36 mouse cellular contexts compared by ENCODE assay signal in genomic region chr11:87432447-87432846, GRCm38 (mm10). TPM values are rescaled to one million over a fixed set of nuclear protein-coding genes. Genes with fewer than 3 reads are reported as not detected.
"Had no signal": no experiment of that assay in that cellular context is flagged by ENCODE, and none has a peak within 500 bp of the region (broad histone marks: within the 10 kb centered on the region; RNA-seq: fewer than 3 reads in every experiment).

No protein-coding gene starts in this region.

- H3K9ac ChIP-seq: heart, embryonic 12.5 days; heart, embryonic 13.5 days; heart, embryonic 15.5 days; hindbrain, embryonic 12.5 days; hindbrain, embryonic 13.5 days; hindbrain, embryonic 14.5 days; hindbrain, embryonic 15.5 days; intestine, embryonic 15.5 days; kidney, embryonic 15.5 days had no signal

- H3K4me2 ChIP-seq: heart, embryonic 11.5 days; heart, embryonic 12.5 days; heart, embryonic 13.5 days; heart, embryonic 15.5 days; hindbrain, embryonic 12.5 days; hindbrain, embryonic 13.5 days; hindbrain, embryonic 14.5 days; hindbrain, embryonic 15.5 days; intestine, embryonic 15.5 days; kidney, embryonic 15.5 days had no signal

- DNase-seq: heart, postnatal 10 days; heart, postnatal 14 days; heart, postnatal 36 days; heart, postnatal 4 days; kidney, adult 11 months; kidney, adult 18-20 months; kidney, adult 2 months; kidney, adult 8-10 months; kidney, adult 9 months; kidney, postnatal 10 days; kidney, postnatal 14 days; kidney, postnatal 25 days; kidney, postnatal 36 days; kidney, postnatal 4 days; layer of hippocampus, adult 9-11 months; layer of hippocampus, postnatal 36 days had no signal

- ATAC-seq: hindbrain, embryonic 16.5 days; hindbrain, postnatal 0 days; inflammation-experienced regulatory T-cells, adult 6 months; intestine, embryonic 15.5 days; intestine, embryonic 16.5 days; intestine, postnatal 0 days had no signal

- H3K27ac ChIP-seq: heart, embryonic 13.5 days; heart, embryonic 15.5 days; hindbrain, embryonic 10.5 days; hindbrain, embryonic 12.5 days; hindbrain, embryonic 13.5 days; hindbrain, embryonic 14.5 days; hindbrain, embryonic 15.5 days; hindbrain, postnatal 0 days; intestine, embryonic 15.5 days; kidney, embryonic 15.5 days; kidney, postnatal 0 days; layer of hippocampus, adult 2 months; left cerebral cortex, adult 2 months had no signal

- H3K27me3 ChIP-seq: heart, embryonic 12.5 days; heart, embryonic 13.5 days; heart, embryonic 15.5 days; hindbrain, embryonic 12.5 days; hindbrain, embryonic 13.5 days; hindbrain, embryonic 15.5 days; intestine, embryonic 15.5 days; kidney, embryonic 15.5 days had no signal

- H3K9me3 ChIP-seq: heart, embryonic 12.5 days; heart, embryonic 13.5 days; heart, embryonic 15.5 days; hindbrain, embryonic 10.5 days; hindbrain, embryonic 12.5 days; hindbrain, embryonic 13.5 days; hindbrain, embryonic 15.5 days; intestine, embryonic 15.5 days; kidney, embryonic 15.5 days had no signal

- H3K36me3 ChIP-seq: heart, embryonic 12.5 days; heart, embryonic 13.5 days; heart, embryonic 15.5 days; hindbrain, embryonic 10.5 days; hindbrain, embryonic 12.5 days; hindbrain, embryonic 13.5 days; hindbrain, embryonic 15.5 days; intestine, embryonic 15.5 days; kidney, embryonic 15.5 days had no signal

- H3K4me1 ChIP-seq: heart, embryonic 15.5 days; hindbrain, embryonic 13.5 days; hindbrain, embryonic 15.5 days had no signal

- H3K4me3 ChIP-seq: heart, embryonic 12.5 days; heart, embryonic 13.5 days; heart, embryonic 15.5 days; hindbrain, embryonic 10.5 days; hindbrain, embryonic 12.5 days; hindbrain, embryonic 13.5 days; hindbrain, embryonic 15.5 days; intestine, embryonic 15.5 days; kidney, embryonic 15.5 days; layer of hippocampus, adult 2 months; left cerebral cortex, adult 2 months had no signal

RNA-seq across cellular contexts. Expression of gene Tex14, which starts 27.6 kb away (rescaled TPM):
- total RNA-seq: heart, postnatal 4 days had no signal
- polyA plus RNA-seq: hindbrain, embryonic 10.5 days; hindbrain, embryonic 11.5 days had no signal
